Mouse (Mus musculus) C2C12 (cell line): ENCODE data around the gene Zfp275. TPM values are rescaled to one million over a fixed set of nuclear protein-coding genes. Genes with fewer than 3 reads are reported as not detected.
"Not testable (repeated sequence)": the region's sequence is repeated elsewhere in the genome, so short reads cannot be mapped to it uniquely, and the experiment has no call there.

Experiments used
- H3K27me3 ChIP-seq: one replicate; pipeline ENCODE4 v1.6.1; 2011; ENCODE audit not compliant: control insufficient read depth, insufficient read depth, insufficient read length
- H3K36me3 ChIP-seq: one replicate; pipeline ENCODE4 v1.6.1; 2011; ENCODE audit not compliant: control insufficient read depth, insufficient read depth
- H3K4me3 ChIP-seq: one replicate; pipeline ENCODE4 v1.5.1; 2011; ENCODE audit warnings: mild to moderate bottlenecking, control low read depth; ENCODE audit not compliant: poor library complexity, insufficient read depth, severe bottlenecking
- H3K79me2 ChIP-seq: one replicate; pipeline ENCODE4 v1.6.1; 2011; ENCODE audit not compliant: control insufficient read depth, insufficient read depth
- H3K79me3 ChIP-seq: one replicate; pipeline ENCODE4 v1.6.1; 2011; ENCODE audit warnings: low read depth, control low read depth
- H3ac ChIP-seq: one replicate; pipeline ENCODE3; 2011; ENCODE audit warnings: low read depth; ENCODE audit not compliant: control insufficient read depth, insufficient read length
- CEBPB ChIP-seq: IDR thresholded peaks from one replicate; pipeline ENCODE4 v1.6.1; 2011; ENCODE audit warnings: low read depth, mild to moderate bottlenecking, control low read depth, moderate library complexity
- CTCF ChIP-seq: IDR thresholded peaks from one replicate; pipeline ENCODE4 v1.5.1; 2011; ENCODE audit not compliant: control insufficient read depth, insufficient read depth, insufficient read length
- FOSL1 ChIP-seq: IDR thresholded peaks from one replicate; pipeline ENCODE4 v1.8.0; 2011; ENCODE audit warnings: mild to moderate bottlenecking, low read length; ENCODE audit not compliant: poor library complexity, insufficient read depth, severe bottlenecking
- MAX ChIP-seq: IDR thresholded peaks from one replicate; pipeline ENCODE4 v1.6.1; 2011; ENCODE audit warnings: mild to moderate bottlenecking, control low read depth
- MYOD1 ChIP-seq: IDR thresholded peaks from one replicate; pipeline ENCODE4 v1.6.1; 2011; ENCODE audit warnings: low read depth; ENCODE audit not compliant: control insufficient read depth, insufficient read length
- MYOG ChIP-seq: IDR thresholded peaks from one replicate; pipeline ENCODE4 v1.6.1; 2011; ENCODE audit not compliant: control insufficient read depth, insufficient read length; ENCODE audit errors: extremely low read depth
- USF1 ChIP-seq: IDR thresholded peaks from one replicate; pipeline ENCODE4 v1.6.1; 2011; ENCODE audit warnings: low read depth, mild to moderate bottlenecking, control low read depth, moderate library complexity
- polyA plus RNA-seq: library from polyadenylated mRNA; unstranded; fragments of >200 nt; fragmentation: generic; extraction: Trizol; gene quantifications from one replicate; pipeline ENCODE4 v1.2.1, GENCODE M21; 2012; ENCODE audit warnings: missing spikeins

Gene Zfp275
- polyA plus RNA-seq, 1 experiment: 5.9 TPM

DNA sequence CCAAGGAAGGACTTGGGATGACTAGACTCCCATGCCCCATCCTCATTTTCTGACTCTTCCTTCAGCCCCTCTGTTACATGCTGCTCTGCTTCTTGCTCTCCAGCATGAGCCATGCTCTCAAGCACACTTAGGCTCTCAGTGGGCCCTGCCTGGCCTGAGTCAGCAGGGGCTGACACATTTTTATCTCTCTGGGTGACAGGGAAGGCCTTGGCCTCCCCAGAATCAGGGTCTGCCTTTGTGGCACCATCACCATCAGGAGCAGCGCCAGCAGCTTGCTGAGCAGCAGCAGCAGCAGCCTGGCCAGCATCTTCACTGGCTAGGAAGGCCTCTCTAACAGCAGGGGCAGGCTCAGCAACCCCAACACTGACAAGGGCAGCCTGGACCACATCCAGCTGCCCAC, 54.0 kb downstream of the Zfp275 start:
- Histone ChIP-seq H3K79me3 (no peaks in the 10 kb centered on the region), H3K36me3 (no peaks in the 10 kb centered on the region), H3ac (no peak overlapping the region), H3K27me3 (peaks cover 25% of the 10 kb centered on the region), H3K79me2 (no peaks in the 10 kb centered on the region), H3K4me3 (no peak overlapping the region)
- no peak for TF ChIP-seq MYOG
- no peak for TF ChIP-seq FOSL1
- no peak for TF ChIP-seq MAX
- TF ChIP-seq CTCF: no peak
- no peak for TF ChIP-seq USF1
- TF ChIP-seq CEBPB: no peak
- no peak for TF ChIP-seq MYOD1

DNA sequence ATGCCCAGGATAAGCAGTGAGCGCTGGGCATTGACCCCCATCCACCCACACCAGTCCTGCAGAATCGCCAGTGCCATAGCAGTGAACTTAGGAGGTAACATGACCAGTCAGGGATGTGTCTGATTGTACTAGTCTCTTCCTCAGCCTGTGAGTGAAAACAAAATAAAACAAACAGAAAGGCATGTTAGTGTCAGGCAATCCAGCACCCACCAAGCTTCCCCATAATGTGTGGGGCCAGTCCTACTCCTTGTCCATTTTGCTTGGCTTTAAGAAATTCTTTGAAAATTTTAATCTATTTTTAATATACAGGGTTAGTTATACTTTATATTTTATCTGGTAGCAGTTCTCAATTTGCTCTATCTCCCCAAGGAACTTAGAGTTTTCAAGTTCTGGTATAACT, 56.2 kb downstream of the Zfp275 start, which contains the start of gene Gm18336:
TSS of gene Gm18336 (minus strand) at position 101 of the 400 bp plus-strand sequence.
- H3K4me3 ChIP-seq: not testable (repeated sequence)

DNA sequence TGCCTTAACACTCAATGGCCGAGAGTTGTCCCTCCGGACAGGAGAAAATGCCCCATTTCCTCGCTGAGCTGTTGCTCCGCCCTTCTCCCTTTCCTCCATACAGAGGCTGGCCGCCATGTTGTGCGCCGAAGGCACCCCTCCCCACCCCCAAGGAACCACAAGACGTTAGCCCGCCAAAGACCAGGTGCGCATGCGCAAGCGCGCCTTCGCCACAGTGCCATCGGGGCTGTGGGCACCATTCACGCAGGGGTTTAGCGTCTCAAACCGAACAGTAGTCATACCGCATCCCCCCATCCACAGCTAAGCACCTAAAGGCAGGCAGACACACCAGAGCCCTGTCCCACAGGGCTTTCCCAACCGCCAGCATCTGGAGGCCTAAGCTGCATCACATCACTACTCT, 58.5 kb downstream of the Zfp275 start:
- Histone ChIP-seq H3K27me3 (peaks cover 16% of the 10 kb centered on the region), H3K79me2 (no peaks in the 10 kb centered on the region), H3K4me3 (no peak overlapping the region), H3K36me3 (no peaks in the 10 kb centered on the region), H3ac (no peak overlapping the region), H3K79me3 (no peaks in the 10 kb centered on the region)
- TF ChIP-seq USF1 (no peak), CEBPB (no peak), MYOD1 (no peak), MAX (no peak), CTCF (no peak), MYOG (no peak), FOSL1 (no peak)

More for the DNA sequence above, 56.2 kb downstream of the Zfp275 start, which contains the start of gene Gm18336:
- peaks cover 20% of the 10 kb centered on the region for H3K27me3 ChIP-seq
- H3K79me3 ChIP-seq, H3K79me2 ChIP-seq, H3ac ChIP-seq, H3K36me3 ChIP-seq: not testable (repeated sequence)

GRCm38 (mm10) chrX:73401616-73402015, 59.2 kb downstream of the Zfp275 start:
- H3K36me3 ChIP-seq: no peaks in the 10 kb centered on the region
- H3K79me2 ChIP-seq: no peaks in the 10 kb centered on the region
- H3K79me3 ChIP-seq: no peaks in the 10 kb centered on the region
- no peak overlapping the region for H3K4me3 ChIP-seq
- peaks cover 13% of the 10 kb centered on the region for H3K27me3 ChIP-seq
- no peak overlapping the region for H3ac ChIP-seq
- TF ChIP-seq MYOD1 (no peak), MAX (no peak), MYOG (no peak), FOSL1 (no peak), CTCF (no peak), CEBPB (no peak), USF1 (no peak)

Other genes with a start within 250 kb of the Zfp275 start
- gene Xlr3a, start 245.5 kb upstream of the Zfp275 start, polyA plus RNA-seq: 2.6 TPM
- not detected for gene Gm14685, start 225.6 kb upstream of the Zfp275 start, polyA plus RNA-seq
- gene Xlr5b, start 193.8 kb upstream of the Zfp275 start, polyA plus RNA-seq: not detected
- not detected for gene DXBay18, start 193.2 kb upstream of the Zfp275 start, polyA plus RNA-seq
- gene Spin2d, start 165.6 kb upstream of the Zfp275 start, polyA plus RNA-seq: not detected
- gene Xlr3b, start 150.4 kb upstream of the Zfp275 start, polyA plus RNA-seq: 0.15 TPM
- gene Xlr4b, start 128.3 kb upstream of the Zfp275 start, polyA plus RNA-seq: 0.09 TPM
- 3.3 TPM for gene F8a, start 114.3 kb upstream of the Zfp275 start, polyA plus RNA-seq
- 0.06 TPM for gene Xlr4c, start 99.5 kb upstream of the Zfp275 start, polyA plus RNA-seq
- gene Xlr3c, start 77.2 kb upstream of the Zfp275 start, polyA plus RNA-seq: 1.4 TPM
- not detected for gene Xlr5a, start 49.6 kb upstream of the Zfp275 start, polyA plus RNA-seq
- gene Xlr5c, start 49.6 kb upstream of the Zfp275 start, polyA plus RNA-seq: not detected
- not detected for gene Gm45015, start 5.8 kb upstream of the Zfp275 start, polyA plus RNA-seq
- not detected for gene Gm18336, start 56.1 kb downstream of the Zfp275 start, polyA plus RNA-seq
- 0.02 TPM for gene Zfp92, start 68.5 kb downstream of the Zfp275 start, polyA plus RNA-seq
- gene Trex2, start 92.7 kb downstream of the Zfp275 start, polyA plus RNA-seq: not detected
- gene Haus7, start 116.4 kb downstream of the Zfp275 start, polyA plus RNA-seq: 42.6 TPM
- 731 TPM for gene Bgn, start 141.0 kb downstream of the Zfp275 start, polyA plus RNA-seq
- not detected for gene Atp2b3, start 160.5 kb downstream of the Zfp275 start, polyA plus RNA-seq